In the genomic region with DNA sequence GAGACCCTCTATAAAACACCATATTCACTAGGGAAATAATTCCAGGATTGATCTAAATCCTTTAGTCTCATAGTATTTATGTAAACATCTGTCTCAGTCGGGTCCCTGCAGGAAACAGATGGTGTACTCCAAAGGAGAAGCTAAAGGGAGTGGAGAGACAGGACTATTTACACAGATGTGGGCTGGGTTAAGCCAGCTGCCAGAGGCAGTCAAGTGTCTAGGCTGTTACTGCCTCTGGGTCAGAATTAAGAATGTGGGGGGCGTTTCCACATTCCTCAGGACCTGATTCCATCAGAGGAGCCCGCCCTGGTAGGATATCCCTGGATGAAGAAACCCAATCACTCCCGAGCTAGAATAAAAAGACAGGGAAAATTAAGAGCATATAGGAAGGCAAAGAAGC, we compare ENCODE assay signal across 10 mouse cellular contexts.
DNase-seq lines count a peak whose midpoint lies in the region; ATAC-seq and TF ChIP-seq lines count a peak whose summit lies in the region.
"Had no signal": no experiment of that assay in that cellular context is flagged by ENCODE, and none has a peak within 500 bp of the region (broad histone marks: within the 10 kb centered on the region; RNA-seq: fewer than 3 reads in every experiment).

No protein-coding gene starts in this region.

- no peak for DNase-seq in kidney, adult 11 months
- DNase-seq in brain, embryonic 14.5 days (ENCODE audit: low read depth) = peak; percentile 54
- peak; percentile 4 for DNase-seq in lung, postnatal 36 days
- DNase-seq in layer of hippocampus, adult 9-11 months = no peak
- DNase-seq: cerebellum, postnatal 36 days had no signal

- peaks cover 8% of the 10 kb centered on the region; the same call in 1 of the 2 replicates for H3K9me3 ChIP-seq in kidney, embryonic 16.5 days (ENCODE audit: low read length)
- H3K9me3 ChIP-seq in embryonic facial prominence, embryonic 12.5 days = 0 out of 2 replicates have a peak, but pooled peaks cover 8% of the 10 kb centered on the region
- H3K9me3 ChIP-seq: liver, embryonic 15.5 days had no signal

- TF ChIP-seq POLR2A in brain, embryonic 14.5 days (IDR thresholded peaks at IDR 0.05; ENCODE audit: borderline replicate concordance, extremely low read depth, insufficient read depth, insufficient read length, poor library complexity, severe bottlenecking) = no peak

- 4% methylated on average over 4 of the region's 4 CpGs for WGBS in kidney, embryonic 16.5 days
- WGBS in embryonic facial prominence, embryonic 12.5 days = 8% methylated on average over 4 of the region's 4 CpGs

- H3K27me3 ChIP-seq in kidney, embryonic 16.5 days (ENCODE audit: insufficient read depth, low read length) = no peaks in the 10 kb centered on the region
- peaks cover 3% of the 10 kb centered on the region; the same call in 1 of the 2 replicates for H3K27me3 ChIP-seq in embryonic facial prominence, embryonic 12.5 days
- H3K27me3 ChIP-seq: hindbrain, embryonic 12.5 days; liver, embryonic 15.5 days had no signal

- H3K36me3 ChIP-seq in kidney, embryonic 16.5 days (ENCODE audit: insufficient read depth, low read length) = no peaks in the 10 kb centered on the region
- H3K36me3 ChIP-seq in embryonic facial prominence, embryonic 12.5 days = no peaks in the 10 kb centered on the region
- H3K36me3 ChIP-seq: hindbrain, embryonic 12.5 days; liver, embryonic 15.5 days had no signal

- peak; percentile 94 for ATAC-seq in kidney, embryonic 16.5 days (ENCODE audit: low FRiP score, low TSS enrichment)
- ATAC-seq in embryonic facial prominence, embryonic 12.5 days (ENCODE audit: insufficient number of reproducible peaks, insufficient read depth, low FRiP score, low TSS enrichment) = peak; percentile 72; the same call in 1 of the 2 replicates
- no peak for ATAC-seq in erythroblast, adult 5-6 weeks (replicated peaks; ENCODE audit: low FRiP score, poor library complexity, severe bottlenecking)

- TF ChIP-seq CTCF in brain, embryonic 14.5 days (IDR thresholded peaks at IDR 0.05; ENCODE audit: borderline replicate concordance, extremely low read depth, insufficient read depth, insufficient read length) = no peak

- H3K4me2 ChIP-seq in kidney, embryonic 16.5 days (replicated peaks; ENCODE audit: low read depth, low read length) = no peak overlapping the region
- H3K4me2 ChIP-seq in embryonic facial prominence, embryonic 12.5 days (replicated peaks) = no peak overlapping the region
- H3K4me2 ChIP-seq: hindbrain, embryonic 12.5 days; liver, embryonic 15.5 days had no signal

- H3K4me3 ChIP-seq in kidney, embryonic 16.5 days (ENCODE audit: low read length) = no peak overlapping the region
- H3K4me3 ChIP-seq in embryonic facial prominence, embryonic 12.5 days = no peak overlapping the region
- H3K4me3 ChIP-seq: hindbrain, embryonic 12.5 days; liver, embryonic 15.5 days had no signal

- H3K9ac ChIP-seq in kidney, embryonic 16.5 days (replicated peaks; ENCODE audit: low read length) = no peak overlapping the region
- H3K9ac ChIP-seq in embryonic facial prominence, embryonic 12.5 days = no peak overlapping the region
- H3K9ac ChIP-seq: hindbrain, embryonic 12.5 days; liver, embryonic 15.5 days had no signal

- H3K4me1 ChIP-seq in kidney, embryonic 16.5 days (ENCODE audit: insufficient read depth, low read length) = peaks cover 11% of the 10 kb centered on the region
- no peaks in the 10 kb centered on the region for H3K4me1 ChIP-seq in embryonic facial prominence, embryonic 12.5 days
- H3K4me1 ChIP-seq: liver, embryonic 15.5 days had no signal

- H3K27ac ChIP-seq in kidney, embryonic 16.5 days (ENCODE audit: low read length) = no peak overlapping the region
- no peak overlapping the region for H3K27ac ChIP-seq in embryonic facial prominence, embryonic 12.5 days
- H3K27ac ChIP-seq: hindbrain, embryonic 12.5 days; liver, embryonic 15.5 days had no signal

Comparison
In these comparisons a context has a peak if more than half of its experiments do, and no peak if none do; other contexts are left out.
1. DNase-seq: peak in brain, embryonic 14.5 days (single experiment) and lung, postnatal 36 days (single experiment); none in kidney, adult 11 months (single experiment) and layer of hippocampus, adult 9-11 months (single experiment).